Mouse (Mus musculus): Measurements from ENCODE around the gene Oxsr1.

The Oxsr1 gene

DNA sequence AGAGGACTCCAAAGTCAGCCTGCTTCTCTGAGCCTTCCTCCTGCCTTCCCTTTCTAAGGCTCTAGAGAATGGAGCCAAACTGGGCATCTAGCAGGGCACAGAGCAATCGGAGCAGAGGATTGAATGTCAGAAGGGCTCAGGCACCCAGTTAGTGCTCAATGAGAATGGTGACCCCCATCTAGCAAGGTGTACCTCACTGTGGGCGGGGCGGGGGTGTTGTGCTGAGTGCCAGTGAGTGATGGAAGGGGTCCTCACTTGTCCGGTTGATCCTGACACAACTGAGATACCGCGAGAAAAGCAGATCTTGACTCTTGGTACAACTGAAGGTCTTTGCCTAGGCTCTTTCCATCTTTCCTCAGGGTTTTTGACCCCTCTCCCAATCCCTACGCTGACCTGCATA lies 16.9 kb upstream of the Oxsr1 start:
- no peak for DNase-seq (ENCODE audit: inconsistent age in 2 of 2, low spot score in 1 of 2)

DNA sequence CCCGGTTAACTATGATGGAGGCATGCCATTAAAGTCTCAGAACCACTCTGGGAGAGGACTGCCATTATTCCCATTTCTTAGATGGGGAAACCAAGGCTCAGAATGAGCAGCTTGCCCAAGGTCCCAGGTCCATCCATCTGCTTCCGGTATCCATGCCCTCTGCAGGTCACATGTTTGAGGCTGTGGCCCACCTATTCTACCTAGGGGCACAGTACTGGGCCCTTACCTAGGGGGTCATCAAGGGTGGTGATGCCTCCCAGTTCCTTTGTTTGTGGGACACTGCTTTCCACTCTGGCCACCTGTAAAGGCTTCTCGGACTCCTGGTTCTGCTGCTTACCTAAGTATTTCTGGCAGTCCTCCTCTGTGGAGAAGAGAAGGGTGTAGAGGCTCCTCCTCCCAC lies 16.1 kb upstream of the Oxsr1 start:
- no peak for DNase-seq (ENCODE audit: inconsistent age in 2 of 2, low spot score in 1 of 2)

DNA sequence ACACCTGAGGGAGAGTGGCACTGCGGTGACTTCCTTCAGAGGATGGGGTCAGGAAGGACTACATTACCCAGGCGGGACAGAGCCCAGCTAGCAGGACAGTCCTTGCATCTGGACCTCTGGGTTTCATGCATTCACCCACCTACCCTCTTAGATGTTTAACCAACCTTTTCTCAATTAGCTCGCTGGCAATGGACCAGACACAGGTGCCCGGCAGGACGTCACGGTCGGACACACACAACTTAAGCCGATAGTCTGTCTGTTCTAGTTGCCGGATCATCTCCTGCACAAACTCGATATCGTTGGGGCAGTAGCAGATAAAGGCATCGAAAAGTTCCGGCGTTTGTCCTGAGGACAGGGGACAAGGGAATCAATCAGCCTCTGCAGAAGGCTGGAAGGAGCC lies 15.6 kb upstream of the Oxsr1 start:
- DNase-seq (ENCODE audit: inconsistent age in 2 of 2, low spot score in 1 of 2): peak in 1 of 2 experiments; percentile 28

DNA sequence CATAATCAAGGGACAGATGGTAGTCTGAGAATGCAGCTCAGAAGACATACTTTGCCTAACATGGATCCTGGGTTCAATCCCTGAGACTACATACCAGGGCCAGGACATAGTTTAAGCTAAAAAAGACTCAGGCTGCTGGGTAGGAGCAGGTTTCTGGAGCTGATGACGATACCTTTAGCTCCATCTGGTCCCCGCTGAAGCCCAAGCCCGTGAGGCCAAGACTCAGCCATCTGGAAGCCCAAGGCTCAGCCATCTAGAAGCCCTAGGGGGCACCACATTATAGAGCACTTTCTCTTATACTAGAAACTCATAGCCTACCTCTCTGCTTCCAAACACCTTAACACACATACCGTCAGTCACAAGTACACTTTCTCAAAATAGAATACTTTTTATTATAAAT lies 13.3 kb upstream of the Oxsr1 start:
- peak in 1 of 2 experiments; percentile 18 for DNase-seq (ENCODE audit: inconsistent age in 2 of 2, low spot score in 1 of 2)

DNA sequence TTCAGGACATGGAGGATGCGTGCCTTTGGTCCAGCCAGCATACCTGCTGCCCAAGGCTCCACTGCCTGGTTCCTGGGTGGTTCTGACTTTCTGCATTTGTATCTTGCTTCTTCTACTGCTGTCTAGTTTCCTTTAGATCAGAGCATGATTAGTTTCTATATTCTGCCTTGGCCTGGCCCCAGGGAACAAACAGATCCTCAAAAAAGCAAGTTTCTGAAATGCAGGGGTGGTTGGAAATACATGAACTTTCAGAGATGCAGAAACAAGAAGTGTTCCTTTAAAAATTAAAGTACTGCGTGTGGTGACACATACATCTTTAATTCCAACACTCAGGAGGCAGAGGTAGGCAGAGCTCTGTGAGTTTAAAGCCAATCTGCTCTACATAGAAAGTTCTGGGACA lies 12.6 kb upstream of the Oxsr1 start:
- DNase-seq (ENCODE audit: inconsistent age in 2 of 2, low spot score in 1 of 2): no peak

DNA sequence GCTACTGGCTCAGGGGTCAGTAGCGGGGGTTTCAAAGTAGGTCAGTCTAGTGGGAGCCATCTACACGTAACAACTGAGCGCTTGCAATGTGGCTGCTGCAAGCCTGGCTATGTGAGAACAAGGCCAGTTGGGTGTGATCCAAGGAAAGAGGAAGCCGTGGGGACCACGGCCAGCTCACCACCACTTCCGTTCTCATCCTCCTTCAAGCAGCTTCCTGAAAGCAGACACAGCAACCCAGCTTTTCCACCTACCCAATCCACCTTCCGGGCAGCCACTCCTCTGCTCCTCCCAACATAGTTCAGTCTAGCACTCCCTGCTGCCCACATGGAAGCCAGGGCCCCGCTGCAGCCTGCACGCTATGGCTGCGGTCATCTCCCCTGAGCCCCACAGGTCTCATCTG lies 12.1 kb upstream of the Oxsr1 start:
- DNase-seq (ENCODE audit: inconsistent age in 2 of 2, low spot score in 1 of 2): peak in 1 of 2 experiments; percentile 66

DNA sequence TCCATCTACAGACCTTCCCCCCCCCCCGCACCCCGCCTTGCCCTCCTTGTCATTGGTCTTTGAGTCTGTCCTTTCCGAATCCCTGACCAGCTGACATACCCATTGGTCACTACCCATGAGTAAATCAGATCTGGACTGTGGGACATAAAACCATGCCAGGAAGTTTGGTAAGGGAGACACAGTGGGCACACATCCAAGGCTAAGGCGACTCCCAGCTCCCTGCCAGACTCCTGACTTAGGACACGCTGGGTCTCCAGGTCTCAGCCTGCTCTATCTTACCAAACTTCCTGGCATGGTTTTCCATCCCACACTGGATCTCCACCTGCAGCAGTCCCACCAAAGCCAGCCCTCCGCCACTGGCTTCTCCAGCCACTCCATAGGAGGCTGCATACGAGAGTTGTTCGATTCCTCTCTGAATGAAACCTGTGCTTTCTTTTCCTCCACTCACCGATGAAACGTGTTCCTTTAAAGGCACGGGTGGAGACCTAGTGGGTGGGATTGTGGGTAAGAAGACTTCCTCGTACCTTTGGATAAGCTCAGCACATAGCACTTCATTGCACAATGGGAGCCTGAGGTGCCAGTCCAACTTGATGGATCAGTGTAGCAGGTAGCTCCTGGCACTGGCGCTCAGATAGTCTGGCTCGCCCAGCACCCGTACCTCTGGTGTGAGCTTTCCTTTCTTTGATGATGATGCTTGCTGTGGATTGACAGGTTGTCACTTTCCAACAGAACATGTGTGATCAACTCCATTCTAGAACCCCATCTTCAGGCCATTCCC lies 8.1 kb upstream of the Oxsr1 start:
- peak in 1 of 2 experiments; percentile 79 for DNase-seq (ENCODE audit: inconsistent age in 2 of 2, low spot score in 1 of 2)

DNA sequence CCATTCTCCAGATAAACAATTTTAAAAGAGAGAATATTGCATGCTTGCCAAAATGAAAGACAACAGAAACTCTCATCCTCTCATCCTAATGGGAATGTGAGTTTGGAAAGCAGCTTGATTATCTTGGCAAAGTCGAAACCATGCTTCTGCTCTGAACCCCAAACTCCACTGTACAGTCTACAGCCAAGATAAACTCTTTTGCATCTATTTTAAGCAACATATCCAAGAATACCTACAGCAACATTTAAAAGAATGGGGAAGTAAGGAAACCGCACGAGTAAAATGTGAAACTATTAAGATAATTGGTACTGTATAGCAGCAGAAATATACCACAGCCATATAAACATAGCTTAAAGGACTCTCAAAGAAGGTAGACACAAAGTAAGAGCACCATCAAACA lies 6.3 kb upstream of the Oxsr1 start:
- DNase-seq (ENCODE audit: inconsistent age in 2 of 2, low spot score in 1 of 2): no peak

DNA sequence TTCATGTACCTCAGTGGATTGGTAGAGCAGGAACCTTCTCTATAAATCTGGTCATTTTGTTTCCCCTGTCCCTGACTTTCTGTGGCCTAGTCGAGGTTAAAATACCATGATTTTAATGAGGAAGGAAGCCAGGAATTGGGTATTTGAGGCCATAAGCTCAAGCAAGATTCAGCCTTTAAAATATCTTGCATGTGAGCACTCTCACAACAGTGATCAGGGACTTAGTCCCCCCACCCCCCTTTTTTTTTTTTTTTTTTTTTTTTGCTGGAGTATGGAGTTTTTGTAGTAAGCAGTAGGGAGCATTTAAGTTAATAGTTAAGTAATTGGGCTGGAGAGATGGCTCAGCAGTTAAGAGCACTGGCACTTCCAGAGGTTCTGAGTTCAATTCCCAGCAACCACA lies 1.9 kb upstream of the Oxsr1 start:
- no peak for DNase-seq (ENCODE audit: inconsistent age in 2 of 2, low spot score in 1 of 2)

DNA sequence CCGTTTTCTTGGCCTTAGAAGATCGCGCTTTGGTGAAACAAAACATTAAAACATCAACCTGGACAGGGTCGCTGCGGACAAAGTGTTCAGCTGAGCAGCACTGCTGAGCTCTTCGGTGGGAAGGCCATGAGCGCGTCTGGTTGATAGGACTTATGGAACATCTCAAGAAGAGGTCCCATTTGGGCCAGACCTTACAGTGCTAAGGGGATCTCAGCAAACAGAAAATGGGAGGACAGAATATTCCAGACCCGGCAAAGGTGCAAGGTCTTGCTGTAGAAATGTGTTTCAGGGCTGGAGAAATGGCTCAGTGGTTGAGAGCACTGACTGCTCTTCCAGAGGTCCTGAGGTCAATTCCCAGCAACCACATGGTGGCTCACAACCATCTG lies 1.0 kb upstream of the Oxsr1 start:
- no peak for DNase-seq (ENCODE audit: inconsistent age in 2 of 2, low spot score in 1 of 2)

DNA sequence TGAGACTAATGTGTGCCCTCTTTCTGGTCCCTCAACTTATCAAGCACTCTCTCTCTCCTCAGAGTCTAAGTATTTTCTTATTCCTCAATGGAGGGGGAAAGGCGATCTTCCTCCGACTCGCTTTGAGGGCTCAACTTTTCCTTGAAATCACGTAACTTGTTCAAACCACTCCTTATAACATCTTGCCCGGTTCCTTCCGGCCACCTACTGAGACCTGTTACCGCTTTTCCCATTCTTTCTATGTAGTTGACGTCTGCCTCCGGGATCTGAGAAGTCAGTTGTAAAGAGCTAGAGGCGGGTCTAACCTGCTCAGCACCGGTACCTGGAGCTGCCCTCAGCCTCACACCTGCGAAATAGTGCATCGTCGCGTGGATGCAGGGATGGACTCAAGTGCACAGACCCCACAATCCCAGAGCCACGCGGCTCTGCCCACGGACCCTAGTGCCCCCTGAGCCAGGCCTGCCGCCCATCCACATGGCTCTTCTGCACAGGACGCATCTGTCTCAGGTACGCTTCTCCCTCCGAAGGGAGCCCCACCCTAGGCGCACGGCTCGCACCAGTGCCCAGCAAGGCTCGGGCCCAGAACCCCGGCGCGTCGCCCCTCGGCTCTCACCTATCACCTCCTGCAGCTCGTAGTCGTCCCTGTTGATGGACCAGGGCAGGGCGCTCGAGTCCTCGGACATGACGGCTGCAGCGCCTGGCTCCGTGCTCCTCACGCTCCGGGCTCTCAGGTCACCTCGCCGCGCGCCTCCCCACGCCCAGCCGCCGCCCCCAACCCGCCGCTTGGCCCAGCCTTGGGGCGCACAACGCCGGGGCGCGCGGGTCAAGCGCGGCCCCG lies 616 bp downstream of the Oxsr1 start:
- DNase-seq (ENCODE audit: inconsistent age in 2 of 2, low spot score in 1 of 2): no peak

DNA sequence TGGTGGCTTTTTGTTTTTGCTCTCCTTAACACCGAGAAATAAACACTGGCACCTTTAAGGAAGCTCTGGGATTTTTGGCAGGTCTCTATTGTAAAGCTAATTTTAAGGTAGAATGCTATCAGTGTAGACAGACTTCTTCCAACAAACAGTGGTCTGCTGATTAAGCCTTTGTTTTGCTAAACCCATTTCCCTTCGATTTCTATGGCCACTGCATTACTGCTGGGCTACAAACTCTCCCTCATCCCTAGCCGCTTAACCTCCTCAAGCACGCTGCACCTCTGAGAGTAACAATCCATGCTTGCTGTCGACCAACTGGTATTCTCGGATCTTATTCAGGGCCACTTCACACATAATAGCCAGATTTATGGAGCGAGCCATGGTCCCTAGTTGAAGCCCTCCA lies 1.3 kb downstream of the Oxsr1 start:
- DNase-seq (ENCODE audit: inconsistent age in 2 of 2, low spot score in 1 of 2): peak in 1 of 2 experiments; percentile 60

DNA sequence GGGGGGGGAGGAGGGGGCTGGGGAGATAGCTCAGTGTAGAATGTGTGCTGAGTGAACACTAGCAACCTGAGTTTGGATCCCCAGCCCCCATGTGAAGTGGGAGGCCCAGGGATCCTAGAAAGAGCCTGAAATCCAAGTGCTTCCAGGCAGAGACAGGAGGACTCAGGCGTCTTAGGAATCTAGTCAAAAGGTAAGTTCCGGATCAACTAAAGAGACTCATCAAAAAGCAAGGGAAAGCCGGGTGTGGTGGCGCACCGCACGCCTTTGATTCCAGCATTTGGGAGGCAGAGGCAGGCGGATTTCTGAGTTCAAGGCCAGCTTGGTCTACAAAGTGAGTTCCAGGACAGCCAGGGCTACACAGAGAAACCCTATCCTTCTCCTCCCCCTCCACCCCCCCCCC lies 1.8 kb downstream of the Oxsr1 start:
- no peak for DNase-seq (ENCODE audit: inconsistent age in 2 of 2, low spot score in 1 of 2)

DNA sequence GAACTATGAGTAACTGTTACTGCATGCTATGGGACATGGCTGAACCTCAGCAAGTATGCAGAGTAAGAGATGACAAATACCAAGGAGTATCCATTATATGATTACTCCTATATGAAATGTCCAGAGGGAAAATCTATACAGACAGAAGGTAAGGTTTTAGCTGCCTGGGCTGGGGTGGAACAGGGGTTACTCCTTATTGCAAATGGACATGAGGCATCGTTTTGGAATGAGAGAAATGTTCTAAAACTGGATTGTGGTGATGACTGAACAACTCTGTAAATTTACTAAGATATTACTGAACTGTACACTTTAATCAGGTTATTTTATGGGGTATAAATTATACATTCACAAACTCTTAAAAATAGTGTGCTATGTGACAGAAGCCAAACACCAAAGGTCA lies 3.3 kb downstream of the Oxsr1 start:
- DNase-seq (ENCODE audit: inconsistent age in 2 of 2, low spot score in 1 of 2): no peak

DNA sequence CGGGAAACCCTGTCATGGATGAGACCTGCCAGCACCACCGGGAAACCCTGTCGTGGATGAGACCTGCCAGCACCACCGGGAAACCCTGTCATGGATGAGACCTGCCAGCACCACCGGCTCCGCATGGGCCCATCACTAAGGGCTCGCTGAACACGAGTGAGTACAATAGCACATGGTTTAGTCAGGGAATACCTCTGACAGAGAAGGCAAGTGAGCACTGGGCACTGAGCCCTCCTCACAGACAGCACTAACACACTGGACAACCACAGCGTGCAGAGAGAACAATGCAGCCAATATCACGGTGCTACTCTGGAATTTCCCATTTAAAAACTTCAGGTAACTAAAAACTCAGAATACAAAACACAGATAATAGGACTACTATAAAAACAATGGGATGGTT lies 9.1 kb downstream of the Oxsr1 start:
- DNase-seq (ENCODE audit: inconsistent age in 2 of 2, low spot score in 1 of 2): no peak

DNA sequence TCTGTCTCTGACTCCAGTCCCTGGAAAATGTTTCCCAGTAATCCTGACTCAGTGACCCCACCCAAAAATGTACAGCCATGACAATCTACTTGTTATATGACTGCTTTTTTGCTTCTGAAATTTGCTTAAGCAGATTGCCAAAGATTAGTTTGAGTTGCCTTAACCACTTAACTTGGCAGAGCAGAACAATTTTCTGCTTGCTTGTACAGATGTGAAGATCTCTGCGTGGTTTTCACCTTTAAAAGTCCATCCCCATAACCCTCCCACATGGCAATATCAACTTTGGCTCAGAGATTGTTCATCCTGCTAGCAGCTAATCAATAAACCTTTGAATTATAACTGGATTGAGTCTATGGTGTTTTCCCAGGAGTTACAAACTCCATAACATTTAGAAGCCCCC lies 13.2 kb downstream of the Oxsr1 start:
- DNase-seq (ENCODE audit: inconsistent age in 2 of 2, low spot score in 1 of 2): no peak

DNA sequence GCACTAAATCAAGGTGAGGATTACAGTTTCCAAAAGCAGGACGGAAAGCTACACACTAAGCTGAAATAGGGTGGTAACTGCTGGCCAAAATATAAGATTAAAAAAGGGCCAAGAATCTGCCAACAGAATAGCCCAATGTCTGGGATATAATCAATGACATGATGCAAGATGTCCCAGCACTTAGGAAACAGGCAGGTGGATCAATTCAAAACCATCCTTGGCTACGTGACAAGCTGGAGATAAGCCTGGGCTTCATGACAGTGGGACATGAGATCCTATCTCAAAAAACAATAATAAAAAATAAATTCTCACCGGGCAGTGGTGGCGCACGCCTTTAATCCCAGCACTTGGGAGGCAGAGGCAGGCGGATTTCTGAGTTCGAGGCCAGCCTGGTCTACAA lies 16.4 kb downstream of the Oxsr1 start:
- DNase-seq (ENCODE audit: inconsistent age in 2 of 2, low spot score in 1 of 2): no peak

DNA sequence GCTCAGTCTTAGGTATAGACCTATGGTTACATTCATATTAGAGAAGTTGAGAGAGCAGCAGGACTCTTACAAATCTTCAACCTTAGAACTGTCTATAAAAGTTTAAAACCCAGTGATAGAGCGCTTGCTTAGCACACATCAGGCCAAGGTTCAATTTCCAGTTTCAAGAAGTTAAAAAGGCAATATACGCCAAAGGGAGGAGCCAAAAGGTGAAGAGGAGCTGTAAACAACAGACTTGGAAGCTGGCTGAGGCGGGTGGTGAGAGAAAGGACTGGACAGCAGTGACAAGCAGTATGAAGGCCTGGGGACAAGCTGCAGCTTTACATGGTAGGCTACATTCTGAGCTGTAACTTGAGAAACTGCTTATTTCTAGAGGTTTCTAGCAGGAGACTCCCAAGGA lies 23.7 kb downstream of the Oxsr1 start:
- no peak for DNase-seq (ENCODE audit: inconsistent age in 2 of 2, low spot score in 1 of 2)

DNA sequence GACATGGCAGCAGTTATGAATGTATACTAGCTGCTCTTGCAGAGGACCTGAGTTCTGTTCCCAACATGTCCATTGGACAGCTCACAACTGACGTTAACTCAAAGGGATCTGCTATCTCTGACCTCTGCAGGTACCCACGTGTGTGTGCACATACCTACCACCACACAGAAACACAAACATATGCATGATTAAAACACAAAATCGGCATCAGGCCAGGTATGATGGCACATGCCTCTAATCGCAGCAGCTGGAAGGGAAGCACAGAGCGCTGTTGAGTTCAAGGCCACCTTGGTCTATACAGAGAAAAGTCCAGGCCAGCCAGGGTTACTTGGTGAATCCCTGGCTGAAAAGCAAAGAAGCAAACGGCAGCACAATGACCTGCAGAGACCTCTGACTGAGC lies 24.5 kb downstream of the Oxsr1 start:
- DNase-seq (ENCODE audit: inconsistent age in 2 of 2, low spot score in 1 of 2): no peak

DNA sequence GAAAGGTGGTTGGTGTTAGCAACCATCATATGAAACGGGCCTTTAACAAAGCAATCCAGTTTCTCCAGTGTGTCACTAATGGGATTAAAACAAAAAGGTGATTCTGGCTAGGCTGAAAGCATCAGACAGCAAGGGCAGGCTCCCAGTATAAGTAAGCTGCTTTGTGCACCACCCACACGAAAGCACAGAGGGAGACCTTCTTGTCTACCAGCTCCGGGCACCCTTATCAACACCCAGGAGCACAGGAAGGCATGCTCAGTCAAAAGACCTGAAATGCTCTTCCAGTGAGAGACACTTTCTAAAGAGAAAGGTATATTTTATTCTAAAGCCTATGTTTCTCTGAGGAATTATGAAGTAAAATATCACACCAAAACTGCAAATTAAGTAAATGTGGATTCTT lies 31.4 kb downstream of the Oxsr1 start:
- no peak for DNase-seq (ENCODE audit: inconsistent age in 2 of 2, low spot score in 1 of 2)

DNA sequence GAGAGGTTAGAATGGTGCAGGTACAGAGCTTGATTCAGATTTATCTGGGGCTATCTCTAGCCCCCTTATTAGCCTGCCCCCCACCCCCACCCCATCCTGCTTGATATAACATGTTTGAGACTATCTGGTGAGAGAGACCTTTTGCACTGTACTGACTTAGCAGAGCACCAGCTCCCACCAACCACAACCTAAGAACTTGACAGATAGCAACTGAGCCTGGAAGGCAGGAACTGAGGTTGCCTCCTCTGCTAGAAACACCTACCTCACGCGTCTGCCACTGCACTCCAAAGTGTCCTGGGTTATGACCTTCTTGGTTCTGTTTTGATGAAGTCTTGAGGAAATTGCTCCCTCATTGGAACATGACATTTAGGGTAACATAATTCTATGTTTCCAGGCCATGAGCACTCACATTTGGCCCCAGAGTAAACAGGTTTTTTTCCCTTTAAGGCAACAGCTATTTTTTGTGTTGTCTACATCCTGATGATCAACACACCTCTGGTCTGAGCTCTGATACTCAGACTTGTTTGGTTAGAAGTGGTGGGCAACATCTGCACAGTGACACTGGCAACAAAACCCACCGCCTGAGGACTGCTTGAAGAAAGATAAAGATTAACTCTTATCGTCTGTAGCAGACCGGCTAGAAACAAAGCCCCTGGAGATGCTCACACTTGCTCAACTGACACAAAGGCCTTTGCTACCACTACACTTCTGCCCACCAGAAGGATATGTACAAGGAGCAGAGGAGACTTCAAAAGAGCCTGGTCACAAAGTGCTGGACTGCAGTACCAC lies 41.1 kb downstream of the Oxsr1 start:
- DNase-seq (ENCODE audit: inconsistent age in 2 of 2, low spot score in 1 of 2): no peak

DNA sequence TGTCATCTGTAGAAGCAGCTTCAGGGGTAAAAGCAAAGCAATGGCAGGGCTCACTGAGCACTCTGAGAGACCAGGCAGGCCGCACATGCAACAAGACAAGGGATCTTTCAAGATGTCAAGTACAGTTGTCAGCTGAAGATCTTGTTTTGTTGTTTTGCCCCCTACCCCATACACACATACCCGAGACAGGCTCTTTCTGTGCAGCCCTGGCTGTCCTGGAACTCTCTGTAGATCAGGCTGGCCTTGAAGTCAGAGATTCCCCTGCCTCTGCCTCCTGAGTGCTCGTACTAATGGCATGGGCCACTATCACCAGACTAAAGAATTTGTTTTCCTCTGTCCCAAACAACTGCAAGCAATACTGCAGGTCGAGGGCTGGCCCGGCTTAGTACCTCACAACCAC lies 44.2 kb downstream of the Oxsr1 start:
- no peak for DNase-seq (ENCODE audit: inconsistent age in 2 of 2, low spot score in 1 of 2)

All from adrenal gland, adult (tissue).